Mouse (Mus musculus) liver, adult 2 months (tissue): ENCODE measurements around the gene Ppara. TPM values are rescaled to one million over a fixed set of nuclear protein-coding genes. Genes with fewer than 3 reads are reported as not detected.
"Not testable (repeated sequence)": the region's sequence is repeated elsewhere in the genome, so short reads cannot be mapped to it uniquely, and the experiment has no call there.

Source experiments
- DNase-seq: peaks from one replicate; pipeline ENCODE4 v3.0.0-alpha.2; 2011; ENCODE audit warnings: low read depth, low spot score; ENCODE audit errors: extremely low read depth
- H3K27ac ChIP-seq: fragments of 200-500 bp; replicated peaks from 2 replicates; pipeline ENCODE4 v1.5.1; 2012; ENCODE audit warnings: low read depth, mild to moderate bottlenecking, control low read depth, inconsistent platforms, low read length; ENCODE audit not compliant: insufficient read depth
- H3K27me3 ChIP-seq: fragments of 200-500 bp; 2 replicates; pipeline ENCODE4 v1.6.1; 2012; ENCODE audit warnings: mild to moderate bottlenecking, moderate library complexity, low read length, inconsistent platforms; ENCODE audit not compliant: control insufficient read depth, insufficient read depth
- H3K36me3 ChIP-seq: fragments of 200-500 bp; 2 replicates; pipeline ENCODE4 v1.6.1; 2012; ENCODE audit warnings: low read length, inconsistent platforms; ENCODE audit not compliant: control insufficient read depth, insufficient read depth
- H3K4me1 ChIP-seq: fragments of 200-500 bp; 2 replicates; pipeline ENCODE4 v1.6.1; 2011; ENCODE audit warnings: low read length; ENCODE audit not compliant: control insufficient read depth, insufficient read depth
- H3K4me3 ChIP-seq: fragments of 200-500 bp; 2 replicates; pipeline ENCODE4 v1.5.1; 2011; ENCODE audit warnings: low read depth, mild to moderate bottlenecking, control low read depth, low read length, moderate library complexity; ENCODE audit not compliant: insufficient read depth
- H3K79me2 ChIP-seq: fragments of 200-500 bp; 2 replicates; pipeline ENCODE4 v1.6.1; 2012; ENCODE audit warnings: inconsistent platforms, mild to moderate bottlenecking, low read length, moderate library complexity; ENCODE audit not compliant: control insufficient read depth, insufficient read depth
- H3K9ac ChIP-seq: fragments of 200-500 bp; 2 replicates; pipeline ENCODE4 v1.6.1; 2012; ENCODE audit warnings: low read depth, mild to moderate bottlenecking, control low read depth, inconsistent platforms, low read length
- CTCF ChIP-seq: fragments of 200-500 bp; IDR thresholded peaks from 2 replicates; pipeline ENCODE4 v1.5.1; 2011; ENCODE audit warnings: low read depth, low read length, control low read depth
- POLR2A ChIP-seq: fragments of 200-500 bp; IDR thresholded peaks from 2 replicates; pipeline ENCODE4 v1.6.1; 2011; ENCODE audit warnings: low read length, control low read depth; ENCODE audit not compliant: insufficient read depth; ENCODE audit errors: extremely low read depth
- WGBS: fragments of 180-500 bp; shearing (Covaris S2); methylation state at CpG from one replicate; pipeline ENCODE4 v1.1.7; 2018; 5-methylcytosine and 5-hydroxymethylcytosine counted together
- polyA plus RNA-seq: library from polyadenylated mRNA; depleted of rRNA; stranded (reverse); fragments of >200 nt; gene quantifications from 2 replicates; pipeline ENCODE4 v1.2.3, GENCODE M21; 2012
- total RNA-seq: library from RNA; depleted of rRNA; stranded (reverse); fragments of >200 nt; gene quantifications from 2 replicates; pipeline ENCODE4 v1.2.3, GENCODE M21; 2014

Gene Ppara
- total and polyA plus RNA-seq, 2 experiments = 36.2 to 184 TPM

DNA sequence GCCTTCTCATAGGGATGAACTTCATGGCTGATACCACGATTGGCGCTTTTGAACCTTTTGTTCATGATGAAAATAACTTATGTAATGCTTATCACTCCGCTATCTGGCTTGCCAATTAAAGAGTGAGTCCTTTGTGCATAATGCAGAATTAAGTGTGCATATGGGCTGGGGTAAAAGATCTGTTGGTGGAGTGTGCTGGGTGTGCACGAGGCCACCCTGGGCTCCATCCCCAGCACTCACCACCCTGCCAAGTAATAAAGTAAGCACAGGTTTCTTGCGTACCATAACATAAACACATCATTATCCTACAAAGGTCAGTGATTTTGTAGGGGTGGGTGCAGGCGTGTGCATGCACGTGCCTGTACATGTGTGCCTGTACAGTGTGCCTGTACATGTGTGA lies 40.2 kb downstream of the Ppara start:
- no peak for TF ChIP-seq CTCF
- no peak for TF ChIP-seq POLR2A
- WGBS = 32% methylated on average over 7 of the region's 7 CpGs
- Histone ChIP-seq H3K4me1 (peaks cover 39% of the 10 kb centered on the region), H3K79me2 (peaks cover 12% of the 10 kb centered on the region; the same call in 1 of the 2 replicates), H3K36me3 (peaks cover 16% of the 10 kb centered on the region; the same call in 1 of the 2 replicates), H3K4me3 (no peak overlapping the region), H3K9ac (peak overlapping the region; percentile 54), H3K27ac (peak overlapping the region; percentile 97), H3K27me3 (no peaks in the 10 kb centered on the region)
- peak; percentile 55 for DNase-seq

DNA sequence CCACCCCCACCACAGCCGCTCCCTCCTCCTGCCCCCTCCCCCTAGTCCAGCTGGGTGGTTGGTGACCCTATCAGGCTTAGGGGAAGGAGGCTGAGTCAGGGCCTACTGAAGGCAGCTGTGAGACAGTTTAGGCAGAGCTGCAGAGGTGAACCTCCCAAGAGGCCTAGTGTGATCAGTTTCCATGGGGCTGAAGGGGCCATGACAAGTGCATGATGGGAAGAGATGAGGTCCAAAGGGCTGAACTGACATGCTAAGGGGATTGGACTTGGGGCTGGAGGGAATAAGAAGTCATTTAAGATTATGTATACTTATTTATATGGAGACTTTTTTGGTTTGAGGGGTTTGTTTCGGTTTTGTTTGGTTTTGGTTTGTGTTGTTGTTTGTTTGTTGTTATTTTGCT lies 41.5 kb downstream of the Ppara start:
- DNase-seq = peak; percentile 59
- Histone ChIP-seq H3K27me3 (no peaks in the 10 kb centered on the region), H3K9ac (peak overlapping the region; percentile 13; the same call in 1 of the 2 replicates), H3K36me3 (peaks cover 22% of the 10 kb centered on the region), H3K4me1 (peaks cover 35% of the 10 kb centered on the region), H3K79me2 (peaks cover 12% of the 10 kb centered on the region; the same call in 1 of the 2 replicates), H3K27ac (peak overlapping the region; percentile 92), H3K4me3 (no peak overlapping the region)
- WGBS = 51% methylated on average over 2 of the region's 2 CpGs
- TF ChIP-seq POLR2A = no peak
- no peak for TF ChIP-seq CTCF

GRCm38 (mm10) chr15:85776771-85777170 lies 42.0 kb downstream of the Ppara start:
- WGBS = 21% methylated on average over 5 of the region's 5 CpGs
- H3K4me3 ChIP-seq = no peak overlapping the region
- peaks cover 25% of the 10 kb centered on the region for H3K36me3 ChIP-seq
- H3K79me2 ChIP-seq = peaks cover 12% of the 10 kb centered on the region; the same call in 1 of the 2 replicates
- peak; percentile 95 for DNase-seq
- H3K27ac ChIP-seq = peak overlapping the region; percentile 92
- H3K4me1 ChIP-seq = peaks cover 37% of the 10 kb centered on the region
- H3K9ac ChIP-seq = 0 out of 2 replicates have a peak overlapping the region, but pooled peaks have one; percentile 41
- no peaks in the 10 kb centered on the region for H3K27me3 ChIP-seq
- TF ChIP-seq CTCF (no peak), POLR2A (no peak)

GRCm38 (mm10) chr15:85778891-85779290 lies 44.1 kb downstream of the Ppara start:
- Histone ChIP-seq H3K36me3 (peaks cover 44% of the 10 kb centered on the region), H3K4me1 (peaks cover 36% of the 10 kb centered on the region), H3K79me2 (peaks cover 17% of the 10 kb centered on the region; the same call in 1 of the 2 replicates)
- H3K9ac ChIP-seq, H3K4me3 ChIP-seq, H3K27ac ChIP-seq, H3K27me3 ChIP-seq: not testable (repeated sequence)
- peak; percentile 73 for DNase-seq
- WGBS = 25% methylated on average over 6 of the region's 6 CpGs

DNA sequence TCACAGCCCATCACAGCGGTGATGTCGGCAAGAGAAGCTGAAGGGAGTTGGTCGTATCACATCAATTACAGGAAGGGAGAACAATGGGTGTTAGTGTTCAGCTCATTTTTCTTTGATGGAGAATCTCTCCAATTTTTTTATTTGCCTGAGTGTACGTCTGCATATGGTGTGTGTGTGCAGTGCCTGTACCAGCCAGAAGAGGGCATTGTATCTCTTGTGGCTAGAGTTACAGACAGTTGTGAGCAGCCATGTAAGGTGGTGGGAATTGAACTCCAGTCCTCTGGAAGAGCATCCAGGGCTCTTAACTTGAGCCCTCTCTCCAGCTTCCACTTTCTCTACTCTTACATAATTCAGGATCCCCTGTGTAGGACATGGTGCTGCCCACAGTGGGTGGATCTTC lies 48.4 kb downstream of the Ppara start:
- peaks cover 60% of the 10 kb centered on the region for H3K36me3 ChIP-seq
- DNase-seq = no peak
- H3K27me3 ChIP-seq = no peaks in the 10 kb centered on the region
- 85% methylated on average over 4 of the region's 4 CpGs for WGBS
- no peak for TF ChIP-seq POLR2A
- TF ChIP-seq CTCF = peak; percentile 29; the same call in 1 of the 2 replicates
- H3K4me3 ChIP-seq = no peak overlapping the region
- no peak overlapping the region for H3K9ac ChIP-seq
- H3K4me1 ChIP-seq = peaks cover 28% of the 10 kb centered on the region
- H3K79me2 ChIP-seq = peaks cover 7% of the 10 kb centered on the region; the same call in 1 of the 2 replicates
- H3K27ac ChIP-seq = 0 out of 2 replicates have a peak overlapping the region, but pooled peaks have one; percentile 1

DNA sequence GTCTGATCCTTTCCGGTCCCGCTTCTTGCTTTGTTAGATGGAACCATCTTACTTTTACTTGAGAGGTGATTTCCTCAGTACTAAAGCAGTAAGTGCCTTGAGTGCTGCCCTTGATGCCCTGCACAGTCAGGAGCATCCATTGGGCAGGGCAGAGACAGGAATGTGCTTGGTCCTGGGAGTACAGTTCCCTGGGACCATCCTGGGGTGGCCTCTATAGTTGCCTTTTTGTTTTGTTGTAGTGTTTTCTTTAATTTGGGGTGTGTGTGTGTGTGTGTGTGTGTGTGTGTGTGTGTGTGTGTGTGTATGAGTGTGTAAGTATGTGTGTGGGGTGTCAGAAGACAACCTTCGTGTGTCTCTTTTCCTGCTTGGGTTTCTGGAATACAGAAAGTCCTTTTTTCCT lies 49.6 kb downstream of the Ppara start:
- H3K79me2 ChIP-seq = peaks cover 10% of the 10 kb centered on the region; the same call in 1 of the 2 replicates
- no peak overlapping the region for H3K9ac ChIP-seq
- no peaks in the 10 kb centered on the region for H3K27me3 ChIP-seq
- WGBS = 78% methylated on average over 3 of the region's 3 CpGs
- DNase-seq = no peak
- no peak overlapping the region for H3K27ac ChIP-seq
- H3K4me1 ChIP-seq = peaks cover 25% of the 10 kb centered on the region
- peaks cover 66% of the 10 kb centered on the region for H3K36me3 ChIP-seq
- no peak overlapping the region for H3K4me3 ChIP-seq
- TF ChIP-seq POLR2A (no peak), CTCF (no peak)
